Mouse (Mus musculus) midbrain, embryonic 14.5 days (tissue): ENCODE measurements around the gene Kcns3. TPM values are rescaled to one million over a fixed set of nuclear protein-coding genes. Genes with fewer than 3 reads are reported as not detected.
"Not testable (repeated sequence)": the region's sequence is repeated elsewhere in the genome, so short reads cannot be mapped to it uniquely, and the experiment has no call there.

Experiments used
- ATAC-seq: fragments of 200-750 bp; cut with Nextera tagmentation; 2 replicates; pipeline ENCODE4 v1.8.0; 2017; ENCODE audit warnings: moderate number of reproducible peaks, moderate library complexity; ENCODE audit not compliant: low FRiP score, low TSS enrichment
- DNase-seq: peaks from one replicate; pipeline ENCODE4 v3.0.0-alpha.2; 2015
- H3K27ac ChIP-seq: fragments of 300-500 bp; sonication (generic); replicated peaks from 2 replicates; pipeline ENCODE4 v1.5.1; 2014; ENCODE audit warnings: mild to moderate bottlenecking, low read depth, low read length, moderate library complexity
- H3K27me3 ChIP-seq: fragments of 300-500 bp; sonication (generic); 2 replicates; pipeline ENCODE4 v1.6.1; 2014; ENCODE audit warnings: low read length, control low read depth, mixed read lengths; ENCODE audit not compliant: control insufficient read depth, insufficient read depth
- H3K36me3 ChIP-seq: fragments of 300-500 bp; sonication (generic); 2 replicates; pipeline ENCODE4 v1.6.1; 2014; ENCODE audit warnings: low read length, control low read depth; ENCODE audit not compliant: control insufficient read depth, insufficient read depth
- H3K4me1 ChIP-seq: fragments of 300-500 bp; sonication (generic); 2 replicates; pipeline ENCODE4 v1.6.1; 2014; ENCODE audit warnings: mild to moderate bottlenecking, antibody characterized with exemption, low read length, control low read depth; ENCODE audit not compliant: control insufficient read depth, insufficient read depth
- H3K4me2 ChIP-seq: fragments of 300-500 bp; sonication (generic); 2 replicates; pipeline ENCODE4 v1.6.1; 2014; ENCODE audit warnings: mild to moderate bottlenecking, low read length, moderate library complexity
- H3K4me3 ChIP-seq: fragments of 300-500 bp; sonication (generic); replicated peaks from 2 replicates; pipeline ENCODE4 v1.5.1; 2014; ENCODE audit warnings: low read depth, low read length
- H3K9ac ChIP-seq: fragments of 300-500 bp; sonication (generic); replicated peaks from 2 replicates; pipeline ENCODE4 v1.6.1; 2014; ENCODE audit warnings: mild to moderate bottlenecking, low read length, moderate library complexity
- H3K9me3 ChIP-seq: fragments of 300-500 bp; sonication (generic); 2 replicates; pipeline ENCODE4 v1.6.1; 2016; ENCODE audit warnings: low read length, control low read depth, mixed read lengths; ENCODE audit not compliant: control insufficient read depth
- WGBS: fragments of 180-500 bp; shearing (Covaris S2); extraction: QIAGEN DNeasy Blood & Tissue Kit; methylation state at CpG from one replicate; pipeline ENCODE4 v1.1.7; 2014; 5-methylcytosine and 5-hydroxymethylcytosine counted together
- polyA plus RNA-seq: library from polyadenylated mRNA; unstranded; fragments of >200 nt; fragmentation: Nextera tagmentation; extraction: Ambion mirVana; gene quantifications from 2 replicates; pipeline ENCODE4 v1.2.1, GENCODE M21; 2014

Kcns3 gene
- polyA plus RNA-seq, 1 experiment from 2014 or later = 0.46 TPM

DNA sequence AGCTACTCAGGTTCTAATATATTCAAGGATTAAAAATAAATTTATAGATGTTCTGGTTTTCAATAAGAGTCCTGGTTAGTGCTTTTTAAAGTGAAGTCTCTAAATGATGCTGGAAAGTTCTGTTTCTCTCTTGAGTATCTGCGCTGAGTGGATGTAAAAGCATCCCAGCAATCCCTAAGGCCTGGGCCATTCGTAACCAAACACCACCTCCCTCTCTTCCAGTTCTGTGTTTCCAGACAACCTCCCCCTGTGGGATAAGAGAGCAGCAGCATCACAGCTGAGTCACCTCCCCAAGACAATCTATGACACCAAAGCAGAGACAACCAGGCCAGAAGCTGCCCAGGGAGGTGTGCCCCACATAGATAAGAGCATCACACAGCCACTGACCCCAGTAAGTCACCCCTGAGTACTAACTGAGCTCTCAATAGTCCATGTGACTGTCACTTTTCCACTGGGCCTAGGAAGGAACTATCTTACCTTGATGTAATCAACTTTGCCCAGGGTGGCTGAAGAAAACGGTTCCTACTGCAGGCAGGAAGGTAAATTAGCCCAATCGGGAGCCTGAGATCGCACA, 24.6 kb downstream of the Kcns3 start:
- H3K4me2 ChIP-seq = no peak overlapping the region
- DNase-seq (no peak), ATAC-seq (no peak)
- no peak overlapping the region for H3K4me3 ChIP-seq
- H3K27me3 ChIP-seq = no peaks in the 10 kb centered on the region
- no peak overlapping the region for H3K9ac ChIP-seq
- H3K27ac ChIP-seq = no peak overlapping the region
- H3K4me1 ChIP-seq = no peaks in the 10 kb centered on the region
- WGBS = 75% methylated on average over 5 of the region's 5 CpGs
- no peaks in the 10 kb centered on the region for H3K36me3 ChIP-seq
- H3K9me3 ChIP-seq = no peaks in the 10 kb centered on the region

DNA sequence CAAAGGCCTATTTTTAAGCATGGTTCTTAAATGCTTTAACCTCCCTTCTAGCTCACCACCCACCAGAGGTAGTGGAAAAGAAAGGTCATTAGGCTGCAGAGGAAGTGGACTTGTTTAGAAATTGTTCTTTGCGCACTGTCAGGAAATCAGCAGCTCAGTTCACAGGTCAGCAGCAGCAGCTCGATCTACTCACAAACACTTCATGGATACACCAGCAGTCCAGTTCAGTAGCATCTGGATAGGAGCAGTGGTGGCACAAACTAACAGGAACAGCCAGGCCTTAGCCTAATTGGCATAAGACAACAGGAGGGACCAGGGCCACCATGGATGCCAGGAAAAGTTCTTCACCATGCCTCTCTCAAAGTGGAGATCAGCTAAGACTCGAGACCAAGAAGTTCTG, 49.3 kb downstream of the Kcns3 start:
- WGBS = 85% methylated on average over 3 of the region's 3 CpGs
- Histone ChIP-seq H3K27ac (no peak overlapping the region), H3K9me3 (no peaks in the 10 kb centered on the region)

DNA sequence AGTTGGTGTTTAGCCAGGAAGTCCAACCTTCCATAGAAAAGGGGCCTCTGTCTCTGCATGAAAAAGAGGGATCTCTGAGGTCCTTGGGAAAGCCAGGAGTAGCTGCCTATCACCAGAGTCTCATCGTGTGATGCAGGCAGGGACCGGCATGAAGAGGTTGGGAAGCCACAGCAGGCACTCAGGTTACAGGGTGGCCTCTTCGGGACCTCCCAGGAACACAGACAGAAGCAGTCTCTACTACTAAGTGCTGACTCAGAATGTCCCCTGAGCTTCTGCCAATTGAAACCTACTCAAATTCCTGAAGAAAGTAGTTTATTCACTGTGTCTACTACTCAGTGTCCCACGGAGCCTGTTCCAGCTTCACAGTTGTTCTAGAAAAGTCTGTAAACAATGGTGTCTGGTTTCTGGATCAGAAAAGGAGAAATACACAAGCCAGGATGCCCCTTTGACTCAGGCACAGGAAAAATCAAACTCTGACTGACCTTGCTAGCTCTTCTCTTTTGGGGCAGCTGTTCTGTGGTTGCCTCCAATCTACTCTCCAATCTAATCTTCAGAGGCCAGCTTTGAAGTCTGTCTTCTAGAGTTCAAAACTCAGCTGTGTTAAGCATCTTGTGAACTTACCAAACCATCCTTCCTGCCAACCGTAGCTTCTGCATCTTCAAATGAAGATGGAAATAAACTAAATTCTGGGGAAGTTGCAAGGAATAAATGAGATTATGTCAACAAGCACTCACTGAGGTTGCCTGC, 62.1 kb downstream of the Kcns3 start:
- H3K27ac ChIP-seq = no peak overlapping the region
- H3K9ac ChIP-seq = no peak overlapping the region
- H3K36me3 ChIP-seq = no peaks in the 10 kb centered on the region
- WGBS = 85% methylated on average over 5 of the region's 5 CpGs
- DNase-seq = no peak
- H3K4me2 ChIP-seq = no peak overlapping the region
- no peaks in the 10 kb centered on the region for H3K27me3 ChIP-seq
- H3K4me3 ChIP-seq = no peak overlapping the region
- no peaks in the 10 kb centered on the region for H3K9me3 ChIP-seq
- no peak for ATAC-seq
- no peaks in the 10 kb centered on the region for H3K4me1 ChIP-seq

More for the DNA sequence above, 49.3 kb downstream of the Kcns3 start:
- Histone ChIP-seq H3K36me3 (no peaks in the 10 kb centered on the region), H3K4me2 (no peak overlapping the region), H3K9ac (no peak overlapping the region), H3K4me3 (no peak overlapping the region), H3K27me3 (no peaks in the 10 kb centered on the region), H3K4me1 (no peaks in the 10 kb centered on the region)
- DNase-seq (no peak), ATAC-seq (no peak)

DNA sequence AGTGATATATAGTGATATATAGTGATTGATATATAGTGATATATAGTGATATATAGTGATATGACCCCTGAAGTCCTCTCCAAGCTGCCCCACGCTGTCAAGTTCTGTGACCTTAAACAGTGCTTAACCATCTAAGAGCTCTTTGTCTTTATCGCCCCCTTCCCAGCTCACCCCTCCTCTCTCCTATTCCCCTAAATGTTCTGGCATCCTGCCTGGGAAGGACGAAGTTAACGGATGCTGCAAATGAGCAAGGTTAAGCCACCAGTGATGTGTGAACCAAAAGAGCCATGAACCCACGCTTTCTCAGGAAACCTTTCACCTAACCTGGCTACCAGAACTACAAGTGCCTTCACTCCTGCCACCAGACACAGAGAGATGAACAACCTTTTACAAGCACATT, 64.0 kb downstream of the Kcns3 start:
- Histone ChIP-seq H3K9ac (no peak overlapping the region), H3K4me2 (no peak overlapping the region), H3K27me3 (no peaks in the 10 kb centered on the region), H3K9me3 (no peaks in the 10 kb centered on the region), H3K27ac (no peak overlapping the region), H3K4me3 (no peak overlapping the region), H3K4me1 (no peaks in the 10 kb centered on the region), H3K36me3 (no peaks in the 10 kb centered on the region)
- no peak for ATAC-seq
- WGBS = 78% methylated on average over 5 of the region's 5 CpGs
- DNase-seq = no peak

DNA sequence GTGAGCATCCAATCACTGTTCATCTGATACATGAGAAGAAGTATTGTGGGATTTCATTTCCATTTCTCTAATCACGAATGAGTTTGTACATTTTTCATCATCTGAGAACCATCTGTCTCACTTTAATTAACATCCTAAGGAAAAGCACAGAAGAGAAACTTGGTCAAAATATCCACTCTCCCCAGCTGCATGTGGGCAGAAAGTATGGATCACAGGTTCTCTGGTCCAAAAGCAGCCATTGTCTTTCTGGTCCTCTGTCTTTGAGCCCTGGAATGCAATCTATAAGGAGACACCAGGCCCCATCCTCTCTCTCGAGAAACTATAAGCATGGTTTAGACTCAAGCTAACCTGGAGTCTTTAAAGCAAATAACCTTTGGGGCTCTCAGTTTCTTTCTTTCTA, 79.8 kb downstream of the Kcns3 start:
- 94% methylated on average over 2 of the region's 2 CpGs for WGBS
- Histone ChIP-seq H3K27me3 (no peaks in the 10 kb centered on the region), H3K36me3 (no peaks in the 10 kb centered on the region), H3K9me3 (no peaks in the 10 kb centered on the region), H3K9ac (no peak overlapping the region), H3K27ac (no peak overlapping the region), H3K4me2 (no peak overlapping the region), H3K4me1 (no peaks in the 10 kb centered on the region), H3K4me3 (no peak overlapping the region)
- DNase-seq (no peak), ATAC-seq (no peak)

DNA sequence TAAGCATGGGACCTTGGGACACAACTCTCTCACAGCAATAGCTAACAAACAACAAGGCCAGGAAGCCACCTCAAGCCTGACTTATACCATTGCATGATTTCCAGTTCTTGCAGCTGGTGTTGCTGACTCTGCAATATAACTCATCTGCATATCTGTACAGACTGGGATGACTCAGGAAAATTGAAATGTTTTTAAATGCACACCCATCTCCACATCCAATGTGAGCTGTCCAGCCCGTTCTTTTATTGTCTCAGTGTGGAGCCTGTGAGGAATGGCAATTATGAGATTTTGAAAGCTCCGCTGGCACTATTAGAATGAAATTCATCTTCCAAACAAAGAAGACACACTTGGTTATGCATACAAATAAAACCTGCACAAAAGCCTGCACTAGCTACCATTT, 84.0 kb downstream of the Kcns3 start:
- DNase-seq = no peak
- Histone ChIP-seq H3K4me2 (no peak overlapping the region), H3K4me1 (no peaks in the 10 kb centered on the region), H3K27ac (no peak overlapping the region), H3K9ac (no peak overlapping the region), H3K4me3 (no peak overlapping the region), H3K27me3 (no peaks in the 10 kb centered on the region), H3K9me3 (no peaks in the 10 kb centered on the region), H3K36me3 (no peaks in the 10 kb centered on the region)
- no peak; the same call in 1 of the 2 replicates for ATAC-seq
- WGBS = 29% methylated on average over 2 of the region's 2 CpGs

DNA sequence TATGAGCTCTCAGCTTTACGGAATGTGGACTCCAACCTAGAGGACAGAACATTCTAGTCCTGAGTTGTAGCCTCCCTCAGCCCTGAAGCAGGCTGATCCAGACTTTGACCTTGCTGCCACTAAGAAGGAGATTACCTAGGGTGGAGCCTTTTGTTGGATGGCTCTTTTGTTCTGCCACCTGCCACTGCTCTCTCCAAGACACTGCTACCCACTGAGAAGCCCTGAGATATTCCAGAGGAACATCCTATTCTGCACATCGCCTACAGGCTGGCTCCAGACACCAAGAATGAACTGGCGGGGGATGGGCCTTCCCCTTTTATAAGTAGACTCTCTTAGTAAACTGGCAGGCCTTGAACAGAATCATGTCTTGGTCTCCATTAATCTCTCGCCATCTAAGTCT, 98.2 kb downstream of the Kcns3 start:
- not testable (repeated sequence) for DNase-seq, H3K9ac ChIP-seq, H3K4me1 ChIP-seq, ATAC-seq, H3K27me3 ChIP-seq, H3K27ac ChIP-seq, H3K36me3 ChIP-seq, H3K4me3 ChIP-seq, H3K4me2 ChIP-seq, H3K9me3 ChIP-seq
- 62% methylated on average over 4 of the region's 4 CpGs for WGBS

DNA sequence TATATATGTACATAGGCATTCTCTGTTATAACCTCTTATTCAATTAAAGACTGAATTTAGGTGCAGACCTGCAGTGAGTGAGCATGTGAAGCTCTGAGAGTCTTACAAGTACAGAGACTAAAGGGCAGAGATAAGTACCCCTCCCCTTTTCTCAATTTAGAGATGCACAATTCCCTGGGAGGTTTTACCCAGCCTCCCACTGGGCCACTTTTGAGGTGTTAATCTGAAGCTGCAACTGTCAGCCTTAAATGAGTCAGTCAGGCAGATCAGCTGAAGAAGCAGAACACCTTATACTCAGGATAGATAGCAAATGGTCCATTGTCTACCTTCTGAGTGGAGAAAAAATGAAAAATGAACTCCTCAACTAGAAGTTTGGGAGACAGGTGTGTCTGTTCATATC, 109.0 kb downstream of the Kcns3 start:
- no peaks in the 10 kb centered on the region for H3K27me3 ChIP-seq
- no peaks in the 10 kb centered on the region for H3K4me1 ChIP-seq
- ATAC-seq (no peak), DNase-seq (no peak)
- H3K9me3 ChIP-seq = no peaks in the 10 kb centered on the region
- no peak overlapping the region for H3K4me2 ChIP-seq
- H3K9ac ChIP-seq = no peak overlapping the region
- H3K27ac ChIP-seq = no peak overlapping the region
- H3K36me3 ChIP-seq = no peaks in the 10 kb centered on the region
- H3K4me3 ChIP-seq = no peak overlapping the region
